Mouse (Mus musculus) cerebellum, adult 11 months (tissue): Measurements from ENCODE around the gene Arpin.

Source experiments
- DNase-seq: peaks from one replicate; pipeline ENCODE4 v3.0.0; 2022

Gene Arpin

GRCm38 (mm10) chr7:79890436-79891221 lies 44.5 kb downstream of the Arpin start:
- DNase-seq: no peak

- DNase-seq: no peak
These were observed 46.6 kb downstream of the Arpin start for GRCm38 (mm10) chr7:79888603-79889002.

DNA sequence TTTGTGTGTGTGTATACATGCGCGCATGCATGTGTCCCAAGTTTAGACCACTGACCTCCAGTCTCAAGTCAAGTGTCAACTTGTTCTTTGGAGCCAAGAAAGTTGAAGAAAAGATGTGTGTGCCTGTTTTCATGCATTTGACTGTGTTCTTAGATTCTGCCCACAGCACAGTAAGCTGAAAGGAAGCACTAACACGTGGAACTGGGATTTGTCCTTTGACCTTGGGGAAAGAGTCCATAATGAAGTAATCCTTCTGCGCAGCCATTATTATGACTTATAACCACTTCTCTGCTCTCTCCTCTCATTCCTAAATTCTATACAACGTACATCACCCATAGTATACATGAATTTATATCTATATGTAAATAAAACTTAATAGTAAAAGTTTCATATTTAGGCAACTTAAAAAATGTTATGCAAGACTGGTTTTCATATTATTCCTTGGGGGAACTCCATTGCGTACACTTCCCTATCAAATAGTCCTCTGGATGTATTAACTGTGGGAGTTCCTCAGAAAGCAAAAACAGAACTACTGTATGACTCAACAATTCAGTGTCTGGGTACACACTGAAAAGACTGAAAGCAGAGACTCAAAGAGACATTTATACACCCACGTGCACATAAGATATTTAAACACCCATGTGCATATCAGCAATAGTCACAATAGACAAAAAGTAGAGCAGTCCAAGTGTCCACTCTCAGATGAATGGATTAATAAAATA lies 51.4 kb downstream of the Arpin start:
- no peak for DNase-seq

DNA sequence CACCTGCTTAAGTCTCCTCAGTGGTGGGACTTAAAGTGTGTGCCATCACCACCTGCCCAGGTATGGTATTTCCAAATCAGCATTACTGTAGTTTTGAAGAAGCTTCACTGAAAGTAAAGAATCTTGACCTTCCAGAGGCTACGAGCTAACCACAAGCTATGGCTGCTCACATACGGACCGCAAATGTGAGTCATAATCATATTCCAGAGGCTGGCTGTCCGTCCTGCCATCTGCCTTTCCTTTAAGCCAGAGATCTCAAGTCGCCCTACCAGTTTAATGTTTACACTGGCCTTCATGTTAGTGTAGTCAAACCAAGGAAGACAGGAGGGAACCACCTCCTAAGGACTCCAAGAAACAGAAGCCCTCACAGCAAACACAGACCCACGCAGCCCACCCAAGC lies 53.3 kb downstream of the Arpin start:
- no peak for DNase-seq

GRCm38 (mm10) chr7:79880998-79881397 lies 54.2 kb downstream of the Arpin start:
- no peak for DNase-seq

- DNase-seq: no peak
These were observed 55.1 kb downstream of the Arpin start for GRCm38 (mm10) chr7:79880033-79880432.

- no peak for DNase-seq
These were observed 56.6 kb downstream of the Arpin start for GRCm38 (mm10) chr7:79878455-79879025.
